Mouse (Mus musculus) forebrain, embryonic 16.5 days (tissue): Measurements from ENCODE around the gene Sall4. TPM values are rescaled to one million over a fixed set of nuclear protein-coding genes. Genes with fewer than 3 reads are reported as not detected.
A peak's percentile ranks its signal among the peaks of the same experiment; 100 is the strongest.

Experiments used
- ATAC-seq: fragments of 200-750 bp; cut with Nextera tagmentation; 2 replicates; pipeline ENCODE4 v1.8.0; 2017; ENCODE audit warnings: mild to moderate bottlenecking, moderate library complexity
- H3K27ac ChIP-seq: fragments of 300-500 bp; sonication (generic); 2 replicates; pipeline ENCODE4 v1.5.1; 2014; ENCODE audit warnings: low read length, control low read depth
- H3K27me3 ChIP-seq: fragments of 300-500 bp; sonication (generic); replicated peaks from 2 replicates; pipeline ENCODE4 v1.6.1; 2014; ENCODE audit warnings: low read length; ENCODE audit not compliant: control insufficient read depth, insufficient read depth
- H3K36me3 ChIP-seq: fragments of 300-500 bp; sonication (generic); 2 replicates; pipeline ENCODE4 v1.6.1; 2014; ENCODE audit not compliant: control insufficient read depth, insufficient read depth
- H3K4me1 ChIP-seq: fragments of 300-500 bp; sonication (generic); replicated peaks from 2 replicates; pipeline ENCODE4 v1.6.1; 2014; ENCODE audit warnings: low read length; ENCODE audit not compliant: control insufficient read depth, insufficient read depth
- H3K4me2 ChIP-seq: fragments of 300-500 bp; sonication (generic); 2 replicates; pipeline ENCODE4 v1.6.1; 2014; ENCODE audit warnings: mild to moderate bottlenecking, low read length, control low read depth
- H3K4me3 ChIP-seq: fragments of 300-500 bp; sonication (generic); replicated peaks from 2 replicates; pipeline ENCODE4 v1.5.1; 2014; ENCODE audit warnings: mild to moderate bottlenecking, low read length, control low read depth
- H3K9ac ChIP-seq: fragments of 300-500 bp; sonication (generic); replicated peaks from 2 replicates; pipeline ENCODE4 v1.6.1; 2014; ENCODE audit warnings: low read depth, low read length, control low read depth
- H3K9me3 ChIP-seq: fragments of 300-500 bp; sonication (generic); 2 replicates; pipeline ENCODE4 v1.6.1; 2016; ENCODE audit warnings: low read length; ENCODE audit not compliant: control insufficient read depth
- WGBS: fragments of 180-500 bp; shearing (Covaris S2); extraction: QIAGEN DNeasy Blood & Tissue Kit; methylation state at CpG from one replicate; pipeline ENCODE4 v1.1.7; 2014; 5-methylcytosine and 5-hydroxymethylcytosine counted together
- polyA plus RNA-seq: library from polyadenylated mRNA; unstranded; fragments of >200 nt; fragmentation: Nextera tagmentation; extraction: Ambion mirVana; gene quantifications from 2 replicates; pipeline ENCODE4 v1.2.1, GENCODE M21; 2015

The Sall4 gene
- polyA plus RNA-seq, 1 experiment from 2014 or later = 0.54 TPM

DNA sequence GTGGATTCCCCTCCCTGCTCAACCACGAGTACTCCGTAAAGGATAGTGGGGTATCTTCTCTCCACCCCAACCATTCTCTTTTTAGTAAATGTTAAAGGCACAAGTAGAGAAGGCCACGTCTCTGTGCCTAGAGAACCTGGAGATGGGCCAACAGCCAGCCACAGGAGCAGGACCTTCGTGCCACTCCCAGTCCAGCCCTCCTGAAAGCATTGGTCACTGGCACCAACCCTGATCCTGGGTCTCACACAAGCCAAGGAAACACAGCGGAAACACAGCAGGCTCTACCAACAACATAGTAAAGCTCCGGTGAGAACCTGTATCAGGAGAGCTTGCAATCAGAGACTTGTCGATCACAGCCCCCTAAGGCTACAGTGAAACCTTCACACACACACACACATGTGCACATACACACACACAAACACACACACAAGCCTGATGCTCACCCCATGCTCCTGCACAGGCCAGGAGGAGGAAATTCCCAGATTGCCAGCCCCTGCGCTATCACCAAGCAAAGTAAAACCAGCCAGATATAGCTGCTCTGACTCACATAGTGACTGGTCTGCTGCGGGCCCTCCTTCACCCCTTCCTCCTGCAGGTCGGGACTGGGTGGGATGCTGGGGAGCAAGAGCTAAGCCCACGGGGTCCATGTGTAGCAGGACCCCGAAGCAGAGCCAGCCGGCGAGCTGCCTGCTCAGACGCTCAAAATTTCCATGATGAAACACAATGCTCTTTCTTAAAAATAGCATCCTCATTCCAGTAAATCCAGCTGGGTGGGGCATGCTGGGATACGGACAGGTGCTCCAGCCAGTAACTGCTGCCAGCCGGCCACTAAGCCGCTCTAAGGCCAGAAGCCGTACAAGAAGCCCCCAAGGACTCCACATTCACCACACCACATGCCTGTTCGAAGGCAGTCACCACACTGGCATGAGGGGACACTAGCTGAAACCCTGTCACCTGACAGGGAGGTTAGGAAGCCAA lies 55.3 kb downstream of the Sall4 start:
- H3K36me3 ChIP-seq = peaks cover 7% of the 10 kb centered on the region
- H3K4me1 ChIP-seq = peaks cover 7% of the 10 kb centered on the region
- H3K4me3 ChIP-seq = no peak overlapping the region
- H3K9ac ChIP-seq = no peak overlapping the region
- H3K27ac ChIP-seq = no peak overlapping the region
- no peak for ATAC-seq
- H3K9me3 ChIP-seq = no peaks in the 10 kb centered on the region
- 83% methylated on average over 19 of the region's 20 CpGs for WGBS
- no peaks in the 10 kb centered on the region for H3K27me3 ChIP-seq
- no peak overlapping the region for H3K4me2 ChIP-seq

- WGBS = 68% methylated on average over 3 of the region's 3 CpGs
- ATAC-seq = no peak
- H3K27ac ChIP-seq = no peak overlapping the region
- H3K4me3 ChIP-seq = no peak overlapping the region
- no peaks in the 10 kb centered on the region for H3K27me3 ChIP-seq
- no peak overlapping the region for H3K4me2 ChIP-seq
- no peaks in the 10 kb centered on the region for H3K9me3 ChIP-seq
- H3K4me1 ChIP-seq = peaks cover 3% of the 10 kb centered on the region
- H3K9ac ChIP-seq = no peak overlapping the region
- H3K36me3 ChIP-seq = peaks cover 10% of the 10 kb centered on the region
Observed at GRCm38 (mm10) chr2:168710979-168711378, 56.8 kb downstream of the Sall4 start.

DNA sequence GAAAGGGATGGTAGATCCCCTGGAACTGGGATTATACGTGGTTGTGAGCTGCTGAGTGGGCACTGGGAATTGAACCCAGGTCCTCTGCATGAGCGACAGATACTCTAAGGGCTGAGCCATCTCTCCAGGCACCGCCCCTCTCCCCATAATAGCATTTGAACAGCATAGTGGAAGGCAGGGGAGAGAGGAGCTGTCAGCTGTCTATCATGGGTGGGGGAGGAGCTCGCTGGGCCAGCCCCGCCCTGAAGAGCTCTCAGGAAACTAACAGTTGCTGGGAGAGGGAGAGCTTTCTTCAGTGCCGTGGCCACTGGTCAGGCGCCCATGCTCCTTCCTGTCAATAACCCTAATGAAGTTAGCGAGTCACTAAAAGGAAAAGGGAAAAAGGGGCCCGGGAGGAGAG lies 60.0 kb downstream of the Sall4 start:
- ATAC-seq = no peak
- Histone ChIP-seq H3K4me1 (peaks cover under 1% of the 10 kb centered on the region; the same call in 1 of the 2 replicates), H3K36me3 (peaks cover 13% of the 10 kb centered on the region), H3K9ac (no peak overlapping the region), H3K27me3 (no peaks in the 10 kb centered on the region), H3K27ac (no peak overlapping the region), H3K9me3 (no peaks in the 10 kb centered on the region), H3K4me3 (no peak overlapping the region), H3K4me2 (no peak overlapping the region)
- 51% methylated on average over 9 of the region's 9 CpGs for WGBS

DNA sequence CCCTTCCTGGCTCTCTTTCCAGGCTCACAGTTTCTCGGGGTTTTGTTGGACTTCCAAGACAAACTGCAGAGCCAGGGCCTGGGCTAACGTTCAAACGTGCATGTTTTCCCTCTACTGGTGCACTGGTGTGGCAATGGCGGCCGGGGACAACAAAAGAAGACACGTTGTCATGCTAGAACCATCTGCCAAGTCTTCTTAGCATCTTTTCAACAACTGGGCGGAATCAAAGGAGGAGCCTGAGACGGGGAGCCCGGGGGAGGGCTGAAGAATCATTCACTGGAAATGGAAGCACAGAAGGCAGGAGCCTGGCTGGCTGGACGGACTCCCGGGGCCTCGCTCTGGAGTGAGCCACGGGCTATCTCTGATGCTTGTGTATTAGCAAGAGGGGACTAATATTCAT lies 65.5 kb downstream of the Sall4 start:
- H3K4me3 ChIP-seq = no peak overlapping the region
- no peaks in the 10 kb centered on the region for H3K27me3 ChIP-seq
- H3K27ac ChIP-seq = peak overlapping the region; percentile 65
- H3K4me1 ChIP-seq = 0 out of 2 replicates have a peak, but pooled peaks cover 4% of the 10 kb centered on the region
- H3K9me3 ChIP-seq = peaks cover 3% of the 10 kb centered on the region; the same call in 1 of the 2 replicates
- WGBS = 29% methylated on average over 13 of the region's 13 CpGs
- peaks cover 19% of the 10 kb centered on the region for H3K36me3 ChIP-seq
- H3K4me2 ChIP-seq = no peak overlapping the region
- ATAC-seq = peak; percentile 55; the same call in 1 of the 2 replicates
- no peak overlapping the region for H3K9ac ChIP-seq

Other genes with a start within 250 kb of the Sall4 start
- 1.8 and 2.0 TPM in 2 replicates for gene Nfatc2, start 166.3 kb downstream of the Sall4 start, polyA plus RNA-seq
- 53.9 and 60.4 TPM in 2 replicates for gene Atp9a, start 25.5 kb downstream of the Sall4 start, polyA plus RNA-seq
- 32.7 and 33.3 TPM in 2 replicates for gene Zfp64, start 187.6 kb upstream of the Sall4 start, polyA plus RNA-seq